Mouse (Mus musculus) mouse trophoblast stem cell (cell line): ENCODE measurements around the gene Gp9.
"Not testable (repeated sequence)": the region's sequence is repeated elsewhere in the genome, so short reads cannot be mapped to it uniquely, and the experiment has no call there.

Experiments
- in situ Hi-C, 2 experiments: fragments of 300-500 bp; cut with MseI, MboI; formaldehyde crosslinking; loops; 2 replicates in 1 of 2; 3 replicates in 1 of 2; pipeline ENCODE4 v1.15.1; 2025

Gp9 gene

GRCm38 (mm10) chr6:87750184-87750910 is 27.5 kb upstream of the Gp9 start:
- in situ Hi-C loops = no loop called here

GRCm38 (mm10) chr6:87751574-87751973 is 26.3 kb upstream of the Gp9 start:
- in situ Hi-C loops = no loop called here

GRCm38 (mm10) chr6:87755196-87755595 is 22.7 kb upstream of the Gp9 start:
- in situ Hi-C loops = no loop called here

DNA sequence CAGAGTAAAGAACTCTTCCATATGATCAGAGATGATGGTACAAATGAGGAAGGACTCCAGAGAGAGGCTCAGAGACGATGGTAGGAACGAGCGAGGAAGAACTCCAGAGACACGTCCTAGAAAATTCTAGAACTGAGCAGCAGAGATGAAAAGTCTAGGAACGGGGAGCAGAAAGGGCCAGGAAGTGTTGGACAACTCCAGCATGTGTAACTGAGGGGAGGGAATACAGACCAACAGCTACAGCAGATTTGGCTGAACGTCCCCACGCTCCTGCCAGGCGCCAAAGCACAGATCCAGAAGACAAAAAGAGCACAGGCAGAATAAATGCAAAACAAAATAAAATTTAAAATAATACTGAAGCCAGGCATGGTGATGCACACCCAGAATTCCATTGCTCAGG is 21.0 kb upstream of the Gp9 start:
- in situ Hi-C loops = no loop called here

DNA sequence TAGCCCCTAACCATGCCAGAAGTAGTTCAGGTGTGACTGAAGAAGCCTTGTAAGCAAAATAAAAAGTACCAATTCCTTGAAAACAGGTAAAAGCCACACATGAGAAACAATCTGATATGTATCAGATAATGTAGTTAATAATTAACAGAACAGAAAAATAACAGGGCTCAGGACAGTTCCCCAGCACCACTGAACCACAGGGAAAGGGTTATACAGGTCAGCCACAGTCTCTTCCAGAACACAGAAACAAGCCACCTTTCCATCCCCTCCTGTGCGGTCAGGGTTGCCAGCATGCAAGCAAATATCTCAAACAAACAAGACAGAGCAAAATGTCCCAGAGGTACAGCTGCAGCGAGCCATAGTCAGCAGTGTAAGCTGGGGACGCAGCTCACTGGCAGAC is 18.5 kb upstream of the Gp9 start:
- in situ Hi-C loops = no loop called here

- in situ Hi-C loops = no loop called here
Observed at GRCm38 (mm10) chr6:87759850-87760249, 18.0 kb upstream of the Gp9 start.

- in situ Hi-C loops = no loop called here
Observed at GRCm38 (mm10) chr6:87762161-87762560, 15.7 kb upstream of the Gp9 start.

DNA sequence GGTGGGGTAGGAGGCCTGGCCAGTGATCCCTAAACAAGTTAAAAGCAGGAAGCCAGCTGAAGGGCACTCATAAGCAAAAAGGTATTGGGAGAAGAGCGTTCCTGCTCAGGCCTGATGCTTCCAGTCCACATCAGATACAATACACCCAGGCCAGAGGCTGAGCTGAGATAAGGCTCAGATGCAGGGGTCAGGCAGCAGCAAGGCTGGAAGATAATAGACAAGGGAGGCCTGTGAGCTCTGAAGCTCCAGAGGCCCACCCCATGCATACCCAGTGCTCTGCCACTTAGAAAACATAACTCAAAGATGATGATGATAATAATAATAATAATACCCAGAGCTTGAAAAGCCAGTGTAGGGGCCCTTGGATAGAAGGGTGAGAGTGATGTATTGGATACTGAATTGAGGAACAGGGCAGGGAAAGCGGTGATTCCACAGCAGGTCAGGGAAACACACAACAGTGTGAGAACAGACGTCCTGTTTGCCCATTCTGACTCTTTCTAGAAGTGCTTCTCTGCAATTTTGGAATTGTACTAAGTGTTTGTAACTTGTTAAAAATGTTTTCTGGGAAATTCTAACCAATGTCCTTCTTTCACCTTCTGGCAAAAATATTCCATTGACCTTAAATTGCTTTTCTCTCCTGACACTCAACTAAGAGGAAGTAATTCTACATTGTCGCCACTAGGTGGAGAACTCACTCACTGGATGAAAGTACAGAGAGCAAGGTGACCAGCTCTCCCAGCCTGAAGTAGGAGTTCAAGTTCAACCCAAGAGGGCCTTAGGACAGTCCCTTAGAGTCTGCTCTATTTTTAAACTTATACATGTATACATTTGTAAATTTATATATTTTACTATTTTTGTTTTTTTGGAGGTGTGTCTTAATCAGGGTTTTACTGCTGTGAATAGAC is 14.2 kb upstream of the Gp9 start:
- in situ Hi-C loops = no loop called here

GRCm38 (mm10) chr6:87764296-87764695 is 13.6 kb upstream of the Gp9 start:
- in situ Hi-C loops = not testable (repeated sequence)

- in situ Hi-C loops = no loop called here
Observed at GRCm38 (mm10) chr6:87770626-87771025, 7.2 kb upstream of the Gp9 start.

GRCm38 (mm10) chr6:87774466-87774865 is 3.4 kb upstream of the Gp9 start:
- in situ Hi-C loops = no loop called here

- in situ Hi-C loops = no loop called here
Observed at GRCm38 (mm10) chr6:87774909-87775308, 3.0 kb upstream of the Gp9 start.

DNA sequence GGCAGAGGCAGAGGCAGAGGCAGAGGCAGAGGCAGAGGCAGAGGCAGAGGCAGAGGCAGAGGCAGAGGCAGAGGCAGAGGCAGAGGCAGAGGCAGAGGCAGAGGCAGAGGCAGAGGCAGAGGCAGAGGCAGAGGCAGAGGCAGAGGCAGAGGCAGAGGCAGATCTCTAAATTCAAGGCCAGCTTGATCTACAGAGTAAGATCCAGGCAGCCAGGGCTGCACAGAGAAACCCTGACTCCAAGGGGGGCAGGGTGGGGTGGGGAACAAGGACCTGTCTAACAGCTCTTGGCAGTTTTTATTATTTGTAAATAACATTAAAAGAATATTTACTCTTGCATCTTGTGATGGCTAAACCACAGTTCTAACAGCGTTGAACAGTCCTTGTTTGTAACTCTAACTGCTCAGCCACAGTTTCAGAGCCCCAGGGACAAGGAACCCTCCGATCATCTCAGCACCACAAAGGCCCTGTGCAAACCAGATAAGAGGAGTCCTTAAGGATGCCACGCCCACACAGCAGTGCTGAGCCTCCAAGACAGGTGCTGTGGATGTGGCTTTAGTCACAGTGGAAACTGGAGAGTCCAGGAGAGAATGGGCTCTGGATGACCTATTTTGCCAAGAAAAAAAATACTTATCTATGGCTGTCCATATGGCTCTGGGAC is 2.2 kb upstream of the Gp9 start:
- in situ Hi-C loops = no loop called here

GRCm38 (mm10) chr6:87776663-87777062 is 1.2 kb upstream of the Gp9 start:
- in situ Hi-C loops = no loop called here

DNA sequence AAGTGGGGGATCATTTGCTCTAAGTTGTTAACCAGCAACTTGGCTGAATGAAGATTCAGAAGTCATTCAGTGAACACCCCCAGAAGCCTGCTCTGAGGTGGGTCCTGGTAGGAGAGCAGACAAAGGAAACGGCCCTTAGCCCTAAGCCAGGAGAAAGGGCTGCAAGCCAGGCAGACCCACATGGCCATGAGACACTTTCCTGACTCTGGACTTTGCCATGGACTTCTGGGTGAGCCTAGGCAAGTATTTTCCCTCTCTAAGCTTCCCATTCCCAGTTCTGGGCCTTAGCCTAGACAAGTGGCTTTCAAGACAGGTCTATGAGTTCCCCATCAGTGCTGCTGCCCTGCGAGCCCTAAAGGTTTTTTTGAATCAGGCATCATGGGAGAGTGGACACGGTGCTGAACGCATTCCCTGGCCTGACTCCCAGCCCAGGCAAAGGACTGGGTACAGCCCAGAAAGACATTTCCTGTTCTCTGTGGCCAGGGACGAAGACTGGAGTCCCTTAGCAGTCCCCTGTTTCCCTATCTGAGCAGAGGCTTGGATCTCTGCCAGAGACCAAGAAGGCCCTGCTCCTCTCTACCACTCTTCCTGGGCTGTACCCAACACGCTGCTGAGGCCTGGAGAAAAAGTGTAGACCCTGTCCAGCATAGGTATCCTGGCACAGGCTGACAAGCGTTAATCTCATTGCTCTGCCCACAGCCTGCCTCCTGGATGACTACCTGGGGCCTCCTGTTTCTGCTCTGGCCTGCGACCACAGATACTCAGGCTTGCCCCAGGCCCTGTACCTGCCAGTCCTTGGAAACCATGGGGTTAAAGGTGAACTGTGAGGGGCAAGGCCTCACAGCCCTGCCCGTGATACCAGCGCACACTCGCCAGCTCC is 662 bp downstream of the Gp9 start:
- in situ Hi-C loops = no loop called here

- in situ Hi-C loops = no loop called here
Observed at GRCm38 (mm10) chr6:87779174-87780165, 1.6 kb downstream of the Gp9 start.

DNA sequence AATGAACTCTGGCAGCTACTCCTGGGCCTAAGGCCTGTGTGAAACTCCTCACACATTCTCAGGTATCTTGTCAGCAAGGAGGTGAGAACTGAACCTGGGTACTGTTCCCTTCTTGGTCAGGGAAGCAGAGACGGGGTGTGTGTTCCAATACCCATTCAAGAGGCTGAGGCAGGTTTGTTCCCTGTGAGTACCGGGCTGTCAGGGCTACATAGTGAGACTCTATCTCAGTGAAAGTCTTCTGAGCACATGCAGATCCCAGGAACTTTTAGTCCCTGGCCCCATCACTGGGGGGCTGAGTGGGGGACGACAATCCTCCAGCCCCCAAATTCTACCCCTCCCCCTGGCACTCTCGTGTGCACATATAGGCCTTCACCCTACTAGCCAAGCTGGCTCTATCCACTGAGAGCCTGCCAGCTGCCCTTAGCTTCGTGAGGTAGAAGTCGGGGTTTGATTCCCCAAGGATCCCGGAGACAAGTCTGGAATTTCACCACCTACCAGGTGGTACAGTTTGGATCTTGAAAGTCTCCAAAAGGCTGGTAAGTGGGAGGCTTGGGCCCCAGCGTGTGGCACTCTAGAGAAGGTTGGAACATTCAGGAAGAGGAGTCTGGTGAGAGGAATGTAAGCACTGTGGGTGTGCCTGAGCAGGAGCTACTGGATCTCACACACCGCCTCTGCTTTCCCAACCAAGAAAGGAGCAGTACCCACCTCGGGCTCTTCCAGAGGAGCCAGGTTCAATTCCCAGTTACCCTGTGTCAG is 2.9 kb downstream of the Gp9 start:
- in situ Hi-C loops = no loop called here

DNA sequence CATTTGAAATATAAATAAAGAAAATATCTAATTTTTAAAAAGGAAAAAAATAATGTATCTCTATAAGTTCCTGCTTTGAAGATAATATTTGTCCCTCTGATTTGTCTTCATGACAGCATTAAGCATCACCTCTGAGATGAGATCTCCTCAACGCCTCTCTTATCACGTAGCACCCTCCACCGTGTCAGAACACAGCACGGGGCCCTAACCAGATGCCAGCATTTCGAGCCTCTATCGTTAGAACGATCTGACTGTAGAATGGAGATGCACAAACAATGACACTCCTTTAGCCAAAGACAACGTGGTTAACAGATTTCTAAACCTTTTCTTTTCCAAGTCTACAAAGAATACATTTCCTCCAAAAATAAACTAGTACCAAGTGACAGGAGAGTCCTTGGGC is 6.2 kb downstream of the Gp9 start:
- in situ Hi-C loops = no loop called here

- in situ Hi-C loops = no loop called here
Observed at GRCm38 (mm10) chr6:87786621-87787020, 8.7 kb downstream of the Gp9 start.
